Mouse (Mus musculus) forebrain, embryonic 13.5 days (tissue): Measurements from ENCODE around the gene Ank3. TPM values are rescaled to one million over a fixed set of nuclear protein-coding genes. Genes with fewer than 3 reads are reported as not detected.

Experiments
- ATAC-seq: fragments of 200-750 bp; cut with Nextera tagmentation; 2 replicates; pipeline ENCODE4 v1.8.0; 2017
- H3K27ac ChIP-seq: fragments of 300-500 bp; sonication (generic); 2 replicates; pipeline ENCODE4 v1.5.1; 2015; ENCODE audit warnings: inconsistent platforms, mild to moderate bottlenecking, moderate library complexity
- H3K27me3 ChIP-seq: fragments of 300-500 bp; sonication (generic); 2 replicates; pipeline ENCODE4 v1.6.1; 2015; ENCODE audit warnings: mild to moderate bottlenecking, inconsistent platforms
- H3K36me3 ChIP-seq: fragments of 300-500 bp; sonication (generic); 2 replicates; pipeline ENCODE4 v1.6.1; 2015; ENCODE audit warnings: mild to moderate bottlenecking, inconsistent platforms; ENCODE audit not compliant: poor library complexity, severe bottlenecking
- H3K4me1 ChIP-seq: fragments of 300-500 bp; sonication (generic); 2 replicates; pipeline ENCODE4 v1.6.1; 2015; ENCODE audit warnings: inconsistent platforms
- H3K4me2 ChIP-seq: fragments of 300-500 bp; sonication (generic); 2 replicates; pipeline ENCODE4 v1.6.1; 2015; ENCODE audit warnings: inconsistent platforms, mild to moderate bottlenecking, moderate library complexity
- H3K4me3 ChIP-seq: fragments of 300-500 bp; sonication (generic); 2 replicates; pipeline ENCODE4 v1.5.1; 2015; ENCODE audit warnings: mild to moderate bottlenecking, inconsistent platforms
- H3K9ac ChIP-seq: fragments of 300-500 bp; sonication (generic); 2 replicates; pipeline ENCODE4 v1.6.1; 2015; ENCODE audit warnings: mild to moderate bottlenecking, inconsistent platforms
- H3K9me3 ChIP-seq: fragments of 300-500 bp; sonication (generic); replicated peaks from 2 replicates; pipeline ENCODE4 v1.6.1; 2016; ENCODE audit warnings: inconsistent platforms
- WGBS: fragments of 180-500 bp; shearing (Covaris S2); methylation state at CpG from one replicate; pipeline ENCODE4 v1.1.7; 2015; 5-methylcytosine and 5-hydroxymethylcytosine counted together
- polyA plus RNA-seq: library from polyadenylated mRNA; unstranded; fragments of >200 nt; fragmentation: Nextera tagmentation; extraction: Ambion mirVana; gene quantifications from 2 replicates; pipeline ENCODE4 v1.2.1, GENCODE M21; 2015

Gene Ank3
- polyA plus RNA-seq, 1 experiment from 2014 or later = 63.5 TPM

DNA sequence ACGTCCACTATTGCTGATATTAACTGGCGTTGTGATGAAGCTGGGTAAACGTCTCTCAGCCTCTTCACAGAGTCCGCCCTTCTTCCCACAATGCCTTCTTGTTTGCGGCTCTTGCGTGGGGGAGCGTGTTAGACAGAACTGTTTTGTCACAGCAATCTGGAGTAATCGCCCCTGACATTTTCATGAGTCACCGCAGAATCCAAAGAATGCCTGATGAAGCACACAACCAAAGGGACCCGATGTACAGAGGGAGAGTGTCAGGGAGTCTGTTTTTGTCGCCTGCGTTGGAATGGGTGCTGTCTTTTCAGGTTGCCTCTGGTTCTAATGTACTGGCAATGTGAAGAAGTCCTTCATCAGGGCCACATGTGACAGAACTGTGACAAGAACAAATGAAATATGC, 181.0 kb downstream of the Ank3 start:
- 77% methylated on average over 12 of the region's 12 CpGs for whole genome bisulfite sequencing
- H3K27ac ChIP-seq = no peak overlapping the region
- H3K36me3 ChIP-seq = no peaks in the 10 kb centered on the region
- H3K4me3 ChIP-seq = no peak overlapping the region
- no peaks in the 10 kb centered on the region for H3K9me3 ChIP-seq
- peaks cover 37% of the 10 kb centered on the region for H3K4me1 ChIP-seq
- ATAC-seq = no peak
- H3K4me2 ChIP-seq = no peak overlapping the region
- H3K27me3 ChIP-seq = no peaks in the 10 kb centered on the region
- no peak overlapping the region for H3K9ac ChIP-seq

DNA sequence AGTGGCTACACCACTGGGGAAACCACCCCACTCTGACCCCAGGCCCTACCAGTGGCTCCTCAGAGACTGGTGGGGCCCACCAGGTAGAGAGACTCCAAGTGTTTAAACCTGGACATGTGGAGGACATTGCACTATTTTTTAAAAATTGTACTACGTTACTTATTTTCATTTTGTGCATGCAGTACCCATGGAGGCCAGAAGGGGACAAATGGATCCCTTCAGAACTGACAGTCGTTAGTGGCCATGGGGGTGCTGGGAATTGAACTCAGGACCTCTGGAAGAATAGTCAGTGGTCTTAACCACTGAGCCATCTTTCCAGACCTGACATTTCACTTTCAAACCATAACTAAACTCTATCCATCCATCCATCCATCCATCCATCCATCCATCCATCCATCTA, 183.0 kb downstream of the Ank3 start:
- H3K4me2 ChIP-seq = no peak overlapping the region
- H3K27ac ChIP-seq = no peak overlapping the region
- H3K27me3 ChIP-seq = no peaks in the 10 kb centered on the region
- no peak overlapping the region for H3K9ac ChIP-seq
- H3K9me3 ChIP-seq = no peaks in the 10 kb centered on the region
- peaks cover 28% of the 10 kb centered on the region for H3K4me1 ChIP-seq
- H3K36me3 ChIP-seq = no peaks in the 10 kb centered on the region
- 97% methylated on average over 2 of the region's 2 CpGs for WGBS
- no peak for ATAC-seq
- H3K4me3 ChIP-seq = no peak overlapping the region

DNA sequence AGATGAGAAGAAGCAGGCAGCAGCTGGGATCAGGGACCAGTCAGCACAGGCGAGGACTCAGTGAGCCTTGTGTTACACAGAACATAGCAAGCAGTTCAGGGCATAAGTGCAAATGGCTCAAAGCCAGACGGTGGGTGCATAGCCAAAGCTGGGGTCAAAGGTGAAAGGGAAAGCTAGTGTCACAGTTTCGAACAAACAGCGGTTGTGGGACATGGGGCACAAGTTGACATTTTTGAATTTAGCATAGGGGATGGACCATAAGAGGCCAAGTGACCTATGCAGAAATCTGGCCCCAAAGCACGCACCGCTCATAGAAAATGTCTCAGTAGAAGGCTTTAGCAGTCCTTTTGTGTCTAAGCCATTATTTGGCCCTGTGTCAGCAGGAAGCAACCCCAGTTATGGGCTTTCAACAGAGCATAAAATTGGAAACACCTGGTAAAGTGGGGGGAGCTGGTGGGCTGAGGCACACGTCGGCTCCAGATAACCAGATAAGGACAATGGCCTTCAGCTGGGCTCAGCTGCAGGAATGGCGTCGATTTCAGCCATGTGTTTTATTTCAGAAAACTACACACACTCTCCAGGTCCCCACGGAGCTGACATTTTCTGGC, 185.4 kb downstream of the Ank3 start:
- H3K27me3 ChIP-seq = no peaks in the 10 kb centered on the region
- H3K4me2 ChIP-seq = no peak overlapping the region
- peaks cover 23% of the 10 kb centered on the region for H3K4me1 ChIP-seq
- H3K9me3 ChIP-seq = no peaks in the 10 kb centered on the region
- no peak overlapping the region for H3K9ac ChIP-seq
- peak overlapping the region; percentile 48 for H3K27ac ChIP-seq
- 0 out of 2 replicates have a peak, but pooled peaks have one; percentile 53 for ATAC-seq
- WGBS = 37% methylated on average over 11 of the region's 11 CpGs
- H3K36me3 ChIP-seq = no peaks in the 10 kb centered on the region
- no peak overlapping the region for H3K4me3 ChIP-seq

DNA sequence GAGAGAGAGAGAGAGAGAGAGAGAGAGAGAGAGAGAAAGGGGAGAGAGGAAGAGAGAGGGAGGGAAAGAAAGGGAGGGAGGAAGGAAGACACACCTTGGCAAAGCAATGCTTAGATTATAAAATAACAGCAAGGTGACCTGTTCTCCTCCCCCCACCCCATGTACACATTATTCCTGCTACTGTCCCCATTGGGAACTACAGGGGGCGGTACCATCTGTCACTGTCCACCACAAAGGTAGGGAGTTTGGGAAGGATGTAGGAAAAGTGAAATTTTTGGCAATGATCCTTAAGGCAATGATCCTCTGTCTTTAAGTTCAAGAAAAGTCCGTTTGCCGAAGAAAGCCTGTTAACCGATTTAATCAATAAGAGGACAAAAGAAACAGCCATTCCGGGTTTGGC, 186.0 kb downstream of the Ank3 start:
- no peak overlapping the region for H3K4me2 ChIP-seq
- H3K36me3 ChIP-seq = no peaks in the 10 kb centered on the region
- no peaks in the 10 kb centered on the region for H3K9me3 ChIP-seq
- H3K4me3 ChIP-seq = no peak overlapping the region
- H3K9ac ChIP-seq = no peak overlapping the region
- WGBS = 81% methylated on average over 5 of the region's 5 CpGs
- peak overlapping the region; percentile 48; the same call in 1 of the 2 replicates for H3K27ac ChIP-seq
- ATAC-seq = no peak
- H3K4me1 ChIP-seq = peaks cover 20% of the 10 kb centered on the region
- no peaks in the 10 kb centered on the region for H3K27me3 ChIP-seq

DNA sequence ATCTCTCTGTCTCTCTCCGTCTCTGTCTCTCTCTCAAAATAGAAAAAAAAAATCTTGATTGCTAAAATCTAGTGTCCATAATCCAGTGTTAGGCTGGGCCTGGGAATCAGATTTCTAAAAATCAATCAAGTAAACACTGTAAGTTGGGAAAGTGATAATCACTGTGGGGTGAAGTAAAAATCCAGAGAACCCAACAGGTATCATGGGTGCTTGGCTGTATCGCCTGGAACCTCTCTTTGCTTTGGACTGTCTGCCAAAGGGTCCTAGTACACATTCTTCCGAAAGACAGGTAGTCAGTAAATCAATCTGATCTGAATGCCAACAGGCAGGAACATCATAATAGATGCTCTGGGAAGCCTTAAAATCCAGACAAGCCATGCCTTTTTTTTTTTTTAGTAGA, 186.7 kb downstream of the Ank3 start:
- Histone ChIP-seq H3K4me3 (no peak overlapping the region), H3K27me3 (no peaks in the 10 kb centered on the region), H3K4me1 (peaks cover 16% of the 10 kb centered on the region), H3K27ac (no peak overlapping the region), H3K36me3 (no peaks in the 10 kb centered on the region), H3K4me2 (no peak overlapping the region), H3K9ac (no peak overlapping the region), H3K9me3 (no peaks in the 10 kb centered on the region)
- ATAC-seq = no peak
- 91% methylated on average over 3 of the region's 3 CpGs for WGBS

DNA sequence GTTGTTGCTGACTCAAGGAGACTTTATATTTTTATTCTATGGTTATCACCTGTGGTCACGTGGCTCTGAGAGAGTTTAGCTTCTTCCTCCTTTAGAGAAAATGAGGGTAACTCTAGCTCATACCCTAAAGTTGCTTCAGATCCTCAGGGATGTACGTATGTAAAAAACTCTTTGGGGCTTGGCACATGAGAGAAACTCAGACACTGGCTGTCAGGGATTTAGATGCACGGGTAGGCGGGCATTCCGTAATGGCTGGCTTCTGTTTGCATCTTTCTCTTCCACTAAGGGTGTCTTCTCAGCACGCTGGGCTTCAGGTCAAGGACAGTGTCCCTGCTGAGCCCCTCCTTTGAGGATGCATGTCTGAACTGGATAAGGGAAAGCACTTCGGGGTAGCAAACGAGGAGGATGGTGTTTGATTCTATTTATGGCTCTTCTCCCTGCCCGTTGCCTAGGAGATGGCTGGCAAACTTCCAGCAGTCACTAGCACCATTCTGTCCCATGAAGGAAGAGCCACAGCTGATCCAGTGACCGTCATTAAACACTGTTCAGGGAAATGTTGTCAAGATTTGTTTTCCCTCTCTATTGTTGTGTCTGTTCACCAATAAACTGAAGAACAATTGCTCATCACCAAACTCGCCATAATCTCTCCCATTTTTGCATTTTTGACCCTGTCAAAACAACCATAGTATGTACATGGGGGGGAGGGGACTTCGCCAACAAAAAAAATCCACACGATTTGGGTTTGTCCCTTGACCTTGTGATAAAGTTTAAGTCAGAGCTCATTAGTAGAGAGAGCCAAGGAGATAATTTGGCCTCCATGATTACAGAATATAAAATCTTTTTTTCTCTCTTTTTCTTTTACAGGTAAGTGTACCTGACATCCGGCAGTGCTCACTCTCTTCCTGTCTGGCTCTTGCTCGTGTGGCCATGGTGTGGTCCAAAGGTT, 195.9 kb downstream of the Ank3 start:
- Histone ChIP-seq H3K4me2 (peak overlapping the region; percentile 53), H3K9ac (0 out of 2 replicates have a peak overlapping the region, but pooled peaks have one; percentile 16), H3K9me3 (0 out of 2 replicates have a peak, but pooled peaks cover 7% of the 10 kb centered on the region), H3K36me3 (no peaks in the 10 kb centered on the region), H3K27me3 (no peaks in the 10 kb centered on the region), H3K4me3 (no peak overlapping the region), H3K27ac (peak overlapping the region; percentile 75), H3K4me1 (peaks cover 25% of the 10 kb centered on the region)
- WGBS = 38% methylated on average over 15 of the region's 15 CpGs
- ATAC-seq = peak; percentile 93

DNA sequence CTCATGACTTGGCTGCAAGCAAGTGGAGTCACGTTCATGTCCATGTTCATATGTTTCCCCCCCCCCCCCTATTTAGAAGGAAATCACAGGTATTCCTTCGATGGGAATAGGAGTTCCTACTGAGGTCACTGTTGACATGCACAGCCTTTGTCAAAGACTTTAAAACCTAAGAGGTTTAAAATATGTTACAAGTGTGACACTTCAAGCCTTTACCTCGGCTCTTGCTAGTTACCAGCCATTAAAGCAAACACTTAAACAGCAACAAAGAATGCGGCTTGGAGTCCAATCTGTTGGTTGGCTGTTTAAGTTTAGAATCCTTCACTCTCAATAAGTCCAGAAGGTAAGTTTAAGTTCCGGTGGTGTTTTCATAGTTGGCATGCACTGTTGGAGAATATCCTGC, 196.9 kb downstream of the Ank3 start:
- H3K36me3 ChIP-seq = no peaks in the 10 kb centered on the region
- H3K4me1 ChIP-seq = peaks cover 25% of the 10 kb centered on the region
- WGBS = 90% methylated on average over 5 of the region's 5 CpGs
- 0 out of 2 replicates have a peak, but pooled peaks cover 7% of the 10 kb centered on the region for H3K9me3 ChIP-seq
- no peak for ATAC-seq
- H3K27ac ChIP-seq = no peak overlapping the region
- H3K9ac ChIP-seq = no peak overlapping the region
- no peak overlapping the region for H3K4me3 ChIP-seq
- H3K27me3 ChIP-seq = no peaks in the 10 kb centered on the region
- no peak overlapping the region for H3K4me2 ChIP-seq

DNA sequence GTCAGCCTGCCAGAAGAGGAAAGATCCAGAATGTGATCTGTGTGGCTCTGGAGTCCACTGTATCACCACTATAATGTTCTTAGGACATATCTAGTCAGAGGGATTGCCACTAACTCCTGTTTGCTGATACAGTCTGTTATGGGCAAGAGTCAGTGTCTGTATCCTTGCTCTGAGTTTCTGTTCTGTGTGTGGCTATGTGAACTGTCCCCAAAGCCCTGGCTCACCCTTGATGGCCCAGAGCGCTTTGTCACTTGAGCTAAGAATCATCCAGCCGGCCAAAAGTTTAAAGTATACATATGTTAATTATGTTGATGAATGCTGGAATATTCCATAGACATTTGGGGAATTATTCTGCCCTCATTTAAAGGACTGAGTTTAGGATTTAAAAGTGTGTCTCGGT, 202.9 kb downstream of the Ank3 start:
- no peaks in the 10 kb centered on the region for H3K36me3 ChIP-seq
- no peak overlapping the region for H3K9ac ChIP-seq
- no peak overlapping the region for H3K4me3 ChIP-seq
- 83% methylated on average over 3 of the region's 3 CpGs for WGBS
- 0 out of 2 replicates have a peak, but pooled peaks cover 7% of the 10 kb centered on the region for H3K9me3 ChIP-seq
- H3K27ac ChIP-seq = no peak overlapping the region
- H3K27me3 ChIP-seq = no peaks in the 10 kb centered on the region
- H3K4me2 ChIP-seq = no peak overlapping the region
- H3K4me1 ChIP-seq = peaks cover 11% of the 10 kb centered on the region
- ATAC-seq = no peak

DNA sequence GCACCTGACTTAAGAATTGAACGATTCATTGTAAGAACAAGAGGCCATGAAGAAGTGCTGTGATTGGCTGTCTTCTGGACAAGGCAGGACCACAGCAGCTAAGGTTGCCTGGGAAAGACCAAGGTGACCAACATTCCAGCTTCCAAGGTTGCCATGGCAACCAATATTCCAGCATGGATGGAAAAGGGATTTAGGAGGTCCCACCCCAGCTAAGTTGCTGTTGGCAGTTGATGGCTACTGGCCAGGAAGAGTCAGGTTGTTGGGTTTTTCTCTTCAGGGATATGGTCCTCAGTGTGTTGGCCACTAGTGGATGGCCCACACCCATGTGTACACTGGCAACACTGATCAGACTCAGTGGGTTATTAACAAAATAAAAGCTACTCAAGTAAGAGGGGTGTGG, 204.1 kb downstream of the Ank3 start:
- ATAC-seq = no peak
- 90% methylated on average over 1 of the region's 1 CpGs for WGBS
- no peak overlapping the region for H3K4me2 ChIP-seq
- no peak overlapping the region for H3K9ac ChIP-seq
- no peaks in the 10 kb centered on the region for H3K36me3 ChIP-seq
- no peaks in the 10 kb centered on the region for H3K27me3 ChIP-seq
- 0 out of 2 replicates have a peak, but pooled peaks cover 2% of the 10 kb centered on the region for H3K9me3 ChIP-seq
- H3K27ac ChIP-seq = no peak overlapping the region
- H3K4me3 ChIP-seq = no peak overlapping the region
- peaks cover 13% of the 10 kb centered on the region for H3K4me1 ChIP-seq

DNA sequence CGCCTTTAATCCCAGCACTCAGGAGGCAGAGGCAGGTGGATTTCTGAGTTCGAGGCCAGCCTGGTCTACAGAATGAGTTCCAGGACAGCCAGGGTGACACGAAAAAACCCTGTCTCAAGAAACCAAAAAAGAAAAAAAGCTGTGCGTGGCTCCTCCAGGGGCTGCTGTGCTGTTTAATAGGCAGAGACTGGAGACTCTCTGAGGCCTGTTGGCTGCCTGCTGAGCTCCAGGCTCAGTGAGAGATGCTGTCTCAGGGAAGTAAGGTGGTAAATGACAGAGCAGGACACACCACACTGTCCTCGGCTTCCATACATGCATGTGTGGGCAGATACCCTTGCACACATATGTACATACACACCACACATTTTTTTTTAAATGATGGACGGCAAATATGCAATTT, 206.0 kb downstream of the Ank3 start:
- H3K9me3 ChIP-seq = no peaks in the 10 kb centered on the region
- peaks cover 13% of the 10 kb centered on the region for H3K4me1 ChIP-seq
- no peak overlapping the region for H3K4me3 ChIP-seq
- H3K27ac ChIP-seq = peak overlapping the region; percentile 14
- H3K4me2 ChIP-seq = no peak overlapping the region
- no peaks in the 10 kb centered on the region for H3K27me3 ChIP-seq
- ATAC-seq = no peak
- WGBS = 81% methylated on average over 6 of the region's 6 CpGs
- no peak overlapping the region for H3K9ac ChIP-seq
- H3K36me3 ChIP-seq = no peaks in the 10 kb centered on the region

DNA sequence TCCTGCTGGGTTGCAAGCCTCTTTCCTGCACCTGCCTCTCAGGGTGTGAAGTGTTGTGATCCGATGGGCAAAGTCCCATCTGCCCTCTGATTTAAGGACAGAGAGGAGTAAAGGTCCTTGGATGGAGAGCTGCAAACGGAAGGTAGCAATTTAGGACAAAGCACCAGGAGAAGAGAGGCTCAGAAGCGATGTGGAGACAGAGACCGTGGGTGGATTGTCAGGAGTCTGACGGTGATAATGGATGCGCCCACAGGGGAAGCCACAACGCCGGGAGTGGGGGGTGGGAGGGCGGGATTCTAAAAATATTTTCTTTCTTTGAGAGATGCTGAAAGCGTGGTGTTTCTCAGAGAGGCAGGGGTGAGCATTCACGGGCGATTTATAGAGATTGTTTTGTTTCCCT, 206.6 kb downstream of the Ank3 start:
- Histone ChIP-seq H3K27ac (0 out of 2 replicates have a peak overlapping the region, but pooled peaks have one; percentile 14), H3K9me3 (no peaks in the 10 kb centered on the region), H3K4me2 (no peak overlapping the region), H3K36me3 (no peaks in the 10 kb centered on the region), H3K27me3 (no peaks in the 10 kb centered on the region), H3K9ac (no peak overlapping the region), H3K4me1 (peaks cover 13% of the 10 kb centered on the region), H3K4me3 (no peak overlapping the region)
- ATAC-seq = 0 out of 2 replicates have a peak, but pooled peaks have one; percentile 33
- 56% methylated on average over 12 of the region's 12 CpGs for WGBS

DNA sequence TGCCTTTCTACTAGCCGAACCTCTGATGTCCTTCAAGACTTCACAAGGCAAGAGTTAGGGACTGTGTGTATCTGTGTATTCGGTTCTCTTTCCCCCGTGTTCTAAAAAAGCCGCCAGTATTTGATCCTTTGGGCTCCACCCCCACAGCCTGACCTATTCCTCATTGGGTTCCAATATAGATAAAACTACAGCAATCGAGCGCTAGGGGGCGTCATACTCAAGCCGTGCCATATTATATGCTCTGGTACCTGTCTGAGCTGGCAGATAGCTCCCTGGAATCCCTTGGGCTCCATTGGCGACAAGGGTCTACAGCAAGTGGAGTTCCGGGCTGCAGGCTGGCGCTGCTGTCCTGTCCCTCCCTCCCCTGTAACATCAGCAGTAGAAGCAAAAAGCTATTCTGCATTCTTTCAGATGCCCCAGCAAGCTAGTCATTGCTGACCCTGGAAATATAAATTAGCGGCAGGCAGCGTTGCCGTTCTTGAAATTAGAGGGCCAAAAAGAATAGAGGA, 209.1 kb downstream of the Ank3 start:
- Histone ChIP-seq H3K4me3 (no peak overlapping the region), H3K27ac (no peak overlapping the region), H3K4me1 (peaks cover 13% of the 10 kb centered on the region), H3K9ac (no peak overlapping the region), H3K9me3 (no peaks in the 10 kb centered on the region), H3K27me3 (no peaks in the 10 kb centered on the region), H3K36me3 (no peaks in the 10 kb centered on the region), H3K4me2 (no peak overlapping the region)
- 77% methylated on average over 14 of the region's 14 CpGs for WGBS
- no peak for ATAC-seq
